Mouse (Mus musculus) lung, postnatal 0 days (tissue): Measurements from ENCODE around the gene 2010003K11Rik.

Experiments used
- CTCF ChIP-seq: IDR thresholded peaks from 2 replicates; pipeline ENCODE4 v1.5.1; 2016; ENCODE audit warnings: antibody characterized with exemption, mild to moderate bottlenecking
- EP300 ChIP-seq: IDR thresholded peaks from 2 replicates; pipeline ENCODE4 v1.6.1; 2016; ENCODE audit warnings: antibody characterized with exemption, mild to moderate bottlenecking, control low read depth

GRCm38 (mm10) chr19:4475224-4475925 is 23.0 kb downstream of the 2010003K11Rik start:
- no peak for TF ChIP-seq CTCF
- no peak for TF ChIP-seq EP300
